ENCODE assay signal across 34 mouse cellular contexts in the genomic region with DNA sequence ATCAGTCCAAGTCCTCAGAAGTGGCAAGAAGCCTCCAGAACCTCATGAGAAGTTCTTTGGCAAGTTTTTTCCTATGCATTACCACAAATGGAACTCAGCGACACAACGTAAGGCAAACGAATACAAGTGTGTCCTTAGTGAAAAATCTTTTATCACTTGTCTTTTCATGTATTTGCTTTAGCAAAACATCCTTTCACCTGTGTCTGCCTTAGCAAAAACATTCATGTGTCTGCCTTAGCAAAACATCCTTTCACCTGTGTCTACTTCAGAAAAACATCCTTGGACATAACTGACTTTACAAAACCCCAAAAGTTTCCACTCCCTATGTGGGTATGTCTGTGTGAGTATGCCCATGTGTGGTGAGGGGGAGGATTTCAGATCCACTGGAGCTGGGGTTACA. TPM values are rescaled to one million over a fixed set of nuclear protein-coding genes. Genes with fewer than 3 reads are reported as not detected.
DNase-seq lines count a peak whose midpoint lies in the region; ATAC-seq lines count a peak whose summit lies in the region.
"Had no signal": no experiment of that assay in that cellular context is flagged by ENCODE, and none has a peak within 500 bp of the region (broad histone marks: within the 10 kb centered on the region; RNA-seq: fewer than 3 reads in every experiment).

No protein-coding gene starts in this region.

- peaks cover 5% of the 10 kb centered on the region; the same call in 1 of the 2 replicates for H3K4me1 ChIP-seq in heart, embryonic 11.5 days (ENCODE audit: control insufficient read depth, insufficient read depth, low read length)

- H3K4me2 ChIP-seq in heart, embryonic 11.5 days: no peak overlapping the region
- H3K4me2 ChIP-seq: embryonic facial prominence, embryonic 15.5 days; forebrain, embryonic 12.5 days; hindbrain, embryonic 12.5 days; limb, embryonic 12.5 days; liver, embryonic 15.5 days; lung, embryonic 14.5 days; midbrain, embryonic 13.5 days; neural tube, embryonic 15.5 days had no signal

- H3K9ac ChIP-seq in heart, embryonic 11.5 days (ENCODE audit: low read depth, low read length): no peak overlapping the region
- H3K9ac ChIP-seq: embryonic facial prominence, embryonic 15.5 days; forebrain, embryonic 12.5 days; hindbrain, embryonic 12.5 days; limb, embryonic 12.5 days; liver, embryonic 15.5 days; lung, embryonic 14.5 days; midbrain, embryonic 13.5 days; neural tube, embryonic 15.5 days had no signal

- no peak overlapping the region for H3K27ac ChIP-seq in heart, embryonic 11.5 days (ENCODE audit: low read depth, low read length)
- H3K27ac ChIP-seq: embryonic facial prominence, embryonic 10.5 days; embryonic facial prominence, embryonic 15.5 days; forebrain, embryonic 12.5 days; heart, embryonic 10.5 days; hindbrain, embryonic 12.5 days; left cerebral cortex, adult 2 months; limb, embryonic 12.5 days; liver, embryonic 15.5 days; midbrain, embryonic 13.5 days; neural tube, embryonic 15.5 days; stomach, postnatal 0 days had no signal

- no peaks in the 10 kb centered on the region for H3K9me3 ChIP-seq in heart, embryonic 11.5 days (replicated peaks; ENCODE audit: control insufficient read depth, low read length)
- H3K9me3 ChIP-seq: embryonic facial prominence, embryonic 10.5 days; embryonic facial prominence, embryonic 15.5 days; forebrain, embryonic 12.5 days; heart, embryonic 10.5 days; hindbrain, embryonic 12.5 days; limb, embryonic 12.5 days; liver, embryonic 15.5 days; midbrain, embryonic 13.5 days; neural tube, embryonic 15.5 days had no signal

- no peak overlapping the region for H3K4me3 ChIP-seq in heart, embryonic 11.5 days (ENCODE audit: low read depth, low read length)
- H3K4me3 ChIP-seq: embryonic facial prominence, embryonic 10.5 days; embryonic facial prominence, embryonic 15.5 days; forebrain, embryonic 12.5 days; heart, embryonic 10.5 days; hindbrain, embryonic 12.5 days; left cerebral cortex, adult 2 months; limb, embryonic 12.5 days; liver, embryonic 15.5 days; midbrain, embryonic 13.5 days; neural tube, embryonic 15.5 days had no signal

- H3K27me3 ChIP-seq in heart, embryonic 11.5 days (ENCODE audit: control insufficient read depth, insufficient read depth, low read length): no peaks in the 10 kb centered on the region
- H3K27me3 ChIP-seq: embryonic facial prominence, embryonic 15.5 days; neural tube, embryonic 15.5 days had no signal

- no peaks in the 10 kb centered on the region for H3K36me3 ChIP-seq in heart, embryonic 11.5 days (ENCODE audit: control insufficient read depth, insufficient read depth, low read length)
- H3K36me3 ChIP-seq: embryonic facial prominence, embryonic 10.5 days; embryonic facial prominence, embryonic 15.5 days; forebrain, embryonic 12.5 days; heart, embryonic 10.5 days; hindbrain, embryonic 12.5 days; limb, embryonic 12.5 days; liver, embryonic 15.5 days; midbrain, embryonic 13.5 days; neural tube, embryonic 15.5 days had no signal

- DNase-seq in heart, adult 11 months: peak; percentile 25
- DNase-seq in CD4-positive helper T cell, adult 2 months (ENCODE audit: low read depth, low spot score): peak; percentile 83
- peak; percentile 76 for DNase-seq in T-cell, adult 2 months (ENCODE audit: low spot score)
- peak; percentile 77 for DNase-seq in thymus, postnatal 0 days (ENCODE audit: low spot score)
- DNase-seq in cerebellum, adult 11-12 months: no peak
- no peak for DNase-seq in cerebellum, adult 8-10 months
- no peak for DNase-seq in adrenal gland, postnatal 14 days
- DNase-seq: adrenal gland, postnatal 10 days; cerebellum, adult 11 months; cerebellum, postnatal 25 days; gastrocnemius, postnatal 10 days; heart, postnatal 36 days; kidney, adult 11 months; kidney, postnatal 25 days; lung, embryonic 14.5 days; right cerebral cortex, postnatal 25 days had no signal

- WGBS in heart, embryonic 11.5 days (ENCODE audit: insufficient replicate concordance): 86% methylated on average over 3 of the region's 3 CpGs

- ATAC-seq in heart, embryonic 11.5 days (replicated peaks; ENCODE audit: insufficient number of reproducible peaks, low FRiP score, low TSS enrichment): no peak
- ATAC-seq: midbrain, embryonic 13.5 days had no signal

RNA-seq across cellular contexts. Expression of a gene that starts 15.5 kb away (rescaled TPM):
- not detected in 2 replicates for polyA plus RNA-seq in heart, embryonic 11.5 days (2014; fragmentation: Nextera tagmentation; extraction: Ambion mirVana)
- 5.4 and 8.8 TPM in 2 replicates for polyA plus RNA-seq in thymus, postnatal 0 days (2015; fragmentation: Nextera tagmentation; extraction: Ambion mirVana)
- total RNA-seq in adrenal gland, postnatal 14 days (2021): 0.30 and 1.3 TPM in 2 replicates
- total RNA-seq: ES-E14; layer of hippocampus, adult 18-20 months; layer of hippocampus, postnatal 14 days; left cerebral cortex, adult 2 months; liver, adult 2 months had no signal
- polyA plus RNA-seq: C2C12; embryonic facial prominence, embryonic 10.5 days; embryonic facial prominence, embryonic 15.5 days; forebrain, embryonic 12.5 days; heart, embryonic 10.5 days; hindbrain, embryonic 12.5 days; limb, embryonic 12.5 days; liver, adult 2 months; lung, embryonic 14.5 days; midbrain, embryonic 13.5 days; neural tube, embryonic 15.5 days; stomach, postnatal 0 days had no signal

RNA-seq across cellular contexts. Expression of a gene that starts 42.9 kb away (rescaled TPM):
- 0.27 TPM in 2 replicates for polyA plus RNA-seq in heart, embryonic 11.5 days (2014; fragmentation: Nextera tagmentation; extraction: Ambion mirVana)
- 25.0 and 29.1 TPM in 2 replicates for polyA plus RNA-seq in thymus, postnatal 0 days (2015; fragmentation: Nextera tagmentation; extraction: Ambion mirVana)
- total RNA-seq in adrenal gland, postnatal 14 days (2021): 11.1 and 18.9 TPM in 2 replicates
- total RNA-seq: layer of hippocampus, postnatal 14 days; left cerebral cortex, postnatal 25 days had no signal
- polyA plus RNA-seq: forebrain, embryonic 12.5 days; limb, embryonic 12.5 days; midbrain, embryonic 13.5 days; neural tube, embryonic 15.5 days had no signal

Comparison
In these comparisons a context has a peak if more than half of its experiments do, and no peak if none do; other contexts are left out.
1. DNase-seq: peak in heart, adult 11 months (single experiment), CD4-positive helper T cell, adult 2 months (single experiment), T-cell, adult 2 months (single experiment) and thymus, postnatal 0 days (single experiment); none in cerebellum, adult 11-12 months (single experiment), cerebellum, adult 8-10 months (single experiment) and adrenal gland, postnatal 14 days (single experiment).
2. RNA of a gene that starts 42.9 kb away (polyA plus RNA-seq): 25.0 to 29.1 TPM in thymus, postnatal 0 days; 0.27 TPM in heart, embryonic 11.5 days; every median in the first group is over 10 times any median in the second.